Mouse (Mus musculus): ENCODE measurements around the gene Pih1d1. TPM values are rescaled to one million over a fixed set of nuclear protein-coding genes. Genes with fewer than 3 reads are reported as not detected.

Gene Pih1d1
- total and polyA plus RNA-seq, 2 experiments from 2014 or later, result 80.4 to 112 TPM

GRCm38 (mm10) chr7:45133446-45134159, 20.5 kb upstream of the Pih1d1 start:
- H3K9ac ChIP-seq, result no peak overlapping the region
- H3K4me1 ChIP-seq (ENCODE audit: insufficient read depth), result 0 out of 2 replicates have a peak, but pooled peaks cover 3% of the 10 kb centered on the region
- H3K4me2 ChIP-seq (ENCODE audit: low read depth), result no peak overlapping the region
- H3K27me3 ChIP-seq (ENCODE audit: insufficient read depth, low read length), result 0 out of 2 replicates have a peak, but pooled peaks cover 3% of the 10 kb centered on the region
- 79% methylated on average over 8 of the region's 8 CpGs for WGBS
- H3K27ac ChIP-seq (ENCODE audit: low read depth, low read length), result no peak overlapping the region
- H3K9me3 ChIP-seq (ENCODE audit: low read length), result no peaks in the 10 kb centered on the region
- no peak for TF ChIP-seq CTCF (IDR thresholded peaks at IDR 0.05; ENCODE audit: low read depth)
- no peak overlapping the region for H3K4me3 ChIP-seq (ENCODE audit: low read depth, low read length)
- no peaks in the 10 kb centered on the region for H3K36me3 ChIP-seq (ENCODE audit: insufficient read depth)
- ATAC-seq (no peak), DNase-seq (no peak)

GRCm38 (mm10) chr7:45134544-45135026, 19.5 kb upstream of the Pih1d1 start:
- 11% methylated on average over 12 of the region's 12 CpGs for WGBS
- Histone ChIP-seq H3K4me1 (ENCODE audit: insufficient read depth) (0 out of 2 replicates have a peak, but pooled peaks cover 3% of the 10 kb centered on the region), H3K27me3 (ENCODE audit: insufficient read depth, low read length) (0 out of 2 replicates have a peak, but pooled peaks cover 3% of the 10 kb centered on the region), H3K4me3 (ENCODE audit: low read depth, low read length) (no peak overlapping the region), H3K9ac (no peak overlapping the region), H3K27ac (ENCODE audit: low read depth, low read length) (no peak overlapping the region), H3K9me3 (ENCODE audit: low read length) (no peaks in the 10 kb centered on the region), H3K4me2 (ENCODE audit: low read depth) (no peak overlapping the region), H3K36me3 (ENCODE audit: insufficient read depth) (no peaks in the 10 kb centered on the region)
- DNase-seq (no peak), ATAC-seq (no peak)
- TF ChIP-seq CTCF (IDR thresholded peaks at IDR 0.05; ENCODE audit: low read depth), result no peak

GRCm38 (mm10) chr7:45135370-45135769, 18.7 kb upstream of the Pih1d1 start:
- no peak for DNase-seq
- WGBS, result 80% methylated on average over 3 of the region's 3 CpGs
- TF ChIP-seq CTCF (IDR thresholded peaks at IDR 0.05; ENCODE audit: low read depth), result no peak
- Histone ChIP-seq H3K27me3 (ENCODE audit: insufficient read depth, low read length) (0 out of 2 replicates have a peak, but pooled peaks cover 3% of the 10 kb centered on the region), H3K9me3 (ENCODE audit: low read length) (no peaks in the 10 kb centered on the region), H3K4me3 (ENCODE audit: low read depth, low read length) (no peak overlapping the region), H3K4me1 (ENCODE audit: insufficient read depth) (no peaks in the 10 kb centered on the region), H3K36me3 (ENCODE audit: insufficient read depth) (no peaks in the 10 kb centered on the region), H3K4me2 (ENCODE audit: low read depth) (0 out of 2 replicates have a peak overlapping the region, but pooled peaks have one; percentile 54), H3K27ac (ENCODE audit: low read depth, low read length) (no peak overlapping the region), H3K9ac (no peak overlapping the region)
- ATAC-seq, result no peak

GRCm38 (mm10) chr7:45135993-45136567, 18.0 kb upstream of the Pih1d1 start, which contains the start of the genes Gm45713 and Flt3l:
Gene Gm45713, minus strand, starts transcription at chr7:45136231.
Gene Flt3l, minus strand, starts transcription at chr7:45136432.
- Histone ChIP-seq H3K4me3 (ENCODE audit: low read depth, low read length) (peak within 1 kb of the TSS; percentile 31), H3K4me1 (ENCODE audit: insufficient read depth) (no peaks in the 10 kb centered on the region), H3K4me2 (ENCODE audit: low read depth) (peak within 1 kb of the TSS; percentile 54), H3K9ac (peak within 1 kb of the TSS; percentile 43), H3K27me3 (ENCODE audit: insufficient read depth, low read length) (0 out of 2 replicates have a peak, but pooled peaks cover 3% of the 10 kb centered on the region), H3K9me3 (ENCODE audit: low read length) (no peaks in the 10 kb centered on the region), H3K27ac (ENCODE audit: low read depth, low read length) (no peak within 1 kb of the TSS), H3K36me3 (ENCODE audit: insufficient read depth) (no peaks in the 10 kb centered on the region)
- peak; percentile 90 for TF ChIP-seq CTCF (IDR thresholded peaks at IDR 0.05; ENCODE audit: low read depth)
- ATAC-seq (peak; percentile 90), DNase-seq (peak; percentile 87)
- WGBS, result 1% methylated on average over 28 of the region's 29 CpGs

- Histone ChIP-seq H3K36me3 (ENCODE audit: insufficient read depth) (no peaks in the 10 kb centered on the region), H3K27ac (ENCODE audit: low read depth, low read length) (no peak overlapping the region), H3K4me3 (ENCODE audit: low read depth, low read length) (no peak overlapping the region), H3K9me3 (ENCODE audit: low read length) (no peaks in the 10 kb centered on the region), H3K4me2 (ENCODE audit: low read depth) (no peak overlapping the region), H3K4me1 (ENCODE audit: insufficient read depth) (no peaks in the 10 kb centered on the region), H3K27me3 (ENCODE audit: insufficient read depth, low read length) (0 out of 2 replicates have a peak, but pooled peaks cover 3% of the 10 kb centered on the region), H3K9ac (no peak overlapping the region)
- 85% methylated on average over 12 of the region's 12 CpGs for WGBS
- TF ChIP-seq CTCF (IDR thresholded peaks at IDR 0.05; ENCODE audit: low read depth), result no peak
- ATAC-seq (no peak), DNase-seq (no peak)
Observed at GRCm38 (mm10) chr7:45137171-45138006, 16.7 kb upstream of the Pih1d1 start.

GRCm38 (mm10) chr7:45138403-45138802, 15.7 kb upstream of the Pih1d1 start:
- Histone ChIP-seq H3K36me3 (ENCODE audit: insufficient read depth) (no peaks in the 10 kb centered on the region), H3K4me2 (ENCODE audit: low read depth) (no peak overlapping the region), H3K9ac (no peak overlapping the region), H3K4me3 (ENCODE audit: low read depth, low read length) (no peak overlapping the region), H3K27me3 (ENCODE audit: insufficient read depth, low read length) (0 out of 2 replicates have a peak, but pooled peaks cover 3% of the 10 kb centered on the region), H3K27ac (ENCODE audit: low read depth, low read length) (no peak overlapping the region), H3K4me1 (ENCODE audit: insufficient read depth) (no peaks in the 10 kb centered on the region), H3K9me3 (ENCODE audit: low read length) (no peaks in the 10 kb centered on the region)
- WGBS, result 72% methylated on average over 1 of the region's 1 CpGs
- TF ChIP-seq CTCF (IDR thresholded peaks at IDR 0.05; ENCODE audit: low read depth), result no peak
- no peak for DNase-seq
- no peak for ATAC-seq
